Mouse (Mus musculus) mature B cell (primary cell): ENCODE measurements around the gene Gabrd.
"Not testable (repeated sequence)": the region's sequence is repeated elsewhere in the genome, so short reads cannot be mapped to it uniquely, and the experiment has no call there.

Experiments
- in situ Hi-C: fragments of 300-500 bp; cut with MboI; formaldehyde crosslinking; loops from 2 replicates; pipeline ENCODE4 v1.14.3; 2019

Gene Gabrd

DNA sequence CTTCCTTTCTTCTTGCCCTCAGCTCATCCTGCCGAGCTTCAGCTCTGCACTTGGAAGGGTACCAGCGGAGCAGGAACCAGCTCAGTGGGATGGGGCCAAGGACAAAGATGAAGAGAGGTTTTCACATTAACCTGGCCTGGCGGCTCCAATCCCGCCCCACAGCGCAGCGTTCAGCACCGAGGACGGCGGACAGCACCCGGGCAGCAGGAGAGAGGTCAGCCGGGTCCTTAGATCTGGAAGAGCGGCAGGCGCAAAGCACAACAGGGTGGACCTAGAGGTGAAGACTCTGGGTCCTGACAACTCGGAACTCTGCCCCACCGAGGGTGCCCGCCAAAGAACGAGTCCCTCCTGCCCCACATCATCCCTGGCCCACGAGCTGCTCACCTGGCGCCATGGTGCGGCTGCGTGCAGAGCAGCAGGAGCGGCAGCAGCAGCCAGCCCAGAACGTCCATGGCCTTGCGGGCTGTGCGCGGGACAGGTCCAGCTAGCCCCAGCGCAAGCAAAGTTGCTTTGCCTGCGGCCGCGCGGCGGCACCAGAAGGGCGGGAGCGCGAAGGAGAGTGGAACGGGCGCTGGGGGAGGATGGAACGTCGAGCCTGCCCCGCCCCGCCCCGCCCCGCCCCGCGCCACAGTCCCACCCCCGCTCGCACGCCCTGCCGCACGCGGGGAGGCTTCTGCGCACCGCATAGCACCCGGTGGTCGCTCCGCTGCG, at the start of gene Gabrd:
Gabrd (minus strand) TSS at position 602 of the 711 bp plus-strand sequence.
- in situ Hi-C loops = no loop called here

DNA sequence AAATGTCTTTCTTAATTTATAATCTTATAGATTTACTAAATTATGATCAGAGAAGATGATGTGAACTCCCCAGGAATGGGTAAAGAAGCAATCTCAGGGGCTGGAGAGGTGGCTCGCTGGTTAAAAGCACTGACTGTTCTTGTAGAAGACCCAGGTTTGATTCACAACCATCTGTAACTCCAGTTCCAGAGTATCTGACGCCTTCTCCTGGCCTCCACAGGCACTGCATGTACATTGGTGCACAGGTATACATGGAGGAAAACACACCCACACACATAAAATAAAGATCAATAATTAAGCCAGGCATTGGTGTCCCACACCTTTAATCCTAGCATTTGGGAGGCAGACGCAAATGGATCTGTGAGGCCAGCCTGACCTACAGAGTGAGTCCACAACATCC, 44.9 kb upstream of the Gabrd start:
- in situ Hi-C loops = no loop called here

DNA sequence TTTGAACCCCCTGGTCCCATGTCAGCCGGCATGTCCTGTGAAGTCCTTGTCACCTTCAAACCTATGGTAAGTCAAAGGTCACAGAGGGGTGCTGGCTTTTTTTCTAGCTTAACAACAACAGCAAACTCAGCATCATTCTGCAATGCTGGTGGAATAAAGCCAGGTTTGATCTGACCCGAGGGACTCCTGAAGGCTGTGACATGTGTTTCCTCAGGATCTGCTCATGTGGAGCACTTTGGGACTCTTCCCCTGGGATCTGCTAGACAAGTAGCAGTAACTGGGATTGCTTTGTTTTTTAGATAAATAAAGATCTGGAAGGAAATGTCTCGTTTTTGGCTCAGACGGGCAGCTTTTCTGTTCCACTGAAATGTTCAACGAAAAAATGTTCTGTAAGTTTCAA, 36.1 kb upstream of the Gabrd start:
- in situ Hi-C loops = no loop called here

DNA sequence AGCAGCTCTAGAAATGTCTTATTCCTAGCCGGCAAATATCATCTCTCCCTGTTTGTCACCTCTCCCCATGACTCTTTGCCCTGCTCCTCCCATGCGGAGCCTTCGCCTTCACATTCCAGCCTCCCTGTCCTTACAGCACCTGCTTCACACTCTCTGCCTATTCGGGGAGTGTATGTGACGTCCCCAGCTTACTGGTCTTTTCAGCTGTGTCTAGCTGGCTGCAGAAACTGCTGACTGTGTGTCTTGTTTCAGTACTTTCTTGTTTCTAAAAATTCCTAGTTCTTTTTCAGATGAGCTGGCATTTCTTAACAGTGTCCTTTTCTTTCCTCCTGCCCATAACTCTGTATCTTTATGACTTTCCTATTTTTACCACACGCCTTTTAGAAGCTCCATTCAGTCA, 34.4 kb upstream of the Gabrd start:
- in situ Hi-C loops = no loop called here

DNA sequence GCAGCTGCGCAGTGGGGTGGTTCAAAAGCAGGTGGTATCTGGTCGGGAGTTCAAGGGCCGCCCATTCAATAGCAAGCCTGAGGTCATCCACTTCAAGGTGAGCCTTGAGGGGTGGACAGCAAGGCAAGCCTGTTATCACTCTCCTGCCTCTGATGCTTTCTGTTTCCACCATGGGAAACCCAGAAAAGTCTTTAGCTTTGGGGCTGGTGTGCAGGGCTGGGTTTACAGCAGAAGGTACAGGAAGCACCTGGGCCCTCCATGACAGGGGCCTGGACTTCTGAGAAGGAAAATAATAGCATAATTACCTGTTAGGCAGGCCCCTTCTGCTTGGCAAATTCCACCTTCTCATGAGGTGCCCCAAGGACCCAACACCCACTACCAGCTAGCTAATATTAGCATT, 31.3 kb upstream of the Gabrd start:
- in situ Hi-C loops = no loop called here

DNA sequence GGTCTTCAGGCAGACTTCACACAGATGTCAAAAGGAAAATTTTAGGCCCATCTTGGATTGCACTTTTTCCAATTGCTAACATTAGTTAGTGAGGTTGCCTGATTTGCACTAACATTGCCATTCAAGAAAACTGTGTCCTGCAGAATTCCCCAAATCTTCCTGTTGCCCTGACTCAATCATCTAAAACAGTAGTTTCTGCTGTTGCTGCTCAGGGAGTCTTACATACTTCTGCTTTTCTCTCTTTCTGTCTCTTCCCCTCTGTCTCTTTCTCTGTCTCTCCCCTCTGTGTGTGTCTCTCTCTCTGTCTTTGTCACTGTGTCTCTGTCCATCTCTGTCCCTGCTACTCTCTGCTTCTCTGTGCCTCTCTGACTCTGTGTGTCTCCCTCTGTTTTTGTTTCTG, 30.5 kb upstream of the Gabrd start:
- in situ Hi-C loops = no loop called here

DNA sequence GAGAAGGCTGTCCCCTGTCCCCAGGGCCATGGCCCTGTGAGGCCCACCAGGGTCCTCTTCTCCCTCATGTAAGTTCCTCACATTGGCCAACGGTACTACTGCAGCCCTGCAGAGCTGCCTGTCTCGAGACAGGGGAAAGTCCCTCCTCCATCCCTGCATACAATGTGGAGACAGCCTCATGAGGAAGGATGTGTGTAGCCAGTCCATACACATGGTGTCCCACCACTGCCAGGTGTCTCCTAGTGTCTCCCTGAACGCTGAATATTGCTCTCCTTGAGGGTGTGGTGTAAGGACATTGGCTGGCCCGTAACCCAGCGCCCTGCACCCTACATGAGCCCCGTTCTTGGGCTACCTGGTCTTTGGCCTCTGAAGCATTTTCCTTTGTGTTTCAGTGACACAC, 28.4 kb upstream of the Gabrd start:
- in situ Hi-C loops = no loop called here

DNA sequence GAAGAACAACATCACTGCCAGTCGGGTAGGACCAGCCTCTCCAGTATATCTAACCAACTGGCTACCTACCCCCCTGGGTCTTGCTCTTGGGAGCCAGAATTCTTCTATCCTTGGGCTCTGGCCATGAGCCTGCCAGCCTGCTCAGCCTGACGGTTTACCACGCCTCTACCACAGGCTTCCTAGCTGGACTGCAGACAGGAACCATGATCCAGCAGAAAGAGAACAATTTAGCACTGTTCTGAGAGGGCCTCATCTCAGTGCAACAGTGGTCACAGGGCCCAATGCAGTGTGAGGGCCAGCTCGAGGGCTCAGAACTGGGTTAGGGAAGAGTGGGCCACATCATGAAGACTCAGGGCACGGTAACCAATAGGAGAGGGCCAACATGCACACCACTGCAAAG, 26.1 kb upstream of the Gabrd start:
- in situ Hi-C loops = no loop called here

DNA sequence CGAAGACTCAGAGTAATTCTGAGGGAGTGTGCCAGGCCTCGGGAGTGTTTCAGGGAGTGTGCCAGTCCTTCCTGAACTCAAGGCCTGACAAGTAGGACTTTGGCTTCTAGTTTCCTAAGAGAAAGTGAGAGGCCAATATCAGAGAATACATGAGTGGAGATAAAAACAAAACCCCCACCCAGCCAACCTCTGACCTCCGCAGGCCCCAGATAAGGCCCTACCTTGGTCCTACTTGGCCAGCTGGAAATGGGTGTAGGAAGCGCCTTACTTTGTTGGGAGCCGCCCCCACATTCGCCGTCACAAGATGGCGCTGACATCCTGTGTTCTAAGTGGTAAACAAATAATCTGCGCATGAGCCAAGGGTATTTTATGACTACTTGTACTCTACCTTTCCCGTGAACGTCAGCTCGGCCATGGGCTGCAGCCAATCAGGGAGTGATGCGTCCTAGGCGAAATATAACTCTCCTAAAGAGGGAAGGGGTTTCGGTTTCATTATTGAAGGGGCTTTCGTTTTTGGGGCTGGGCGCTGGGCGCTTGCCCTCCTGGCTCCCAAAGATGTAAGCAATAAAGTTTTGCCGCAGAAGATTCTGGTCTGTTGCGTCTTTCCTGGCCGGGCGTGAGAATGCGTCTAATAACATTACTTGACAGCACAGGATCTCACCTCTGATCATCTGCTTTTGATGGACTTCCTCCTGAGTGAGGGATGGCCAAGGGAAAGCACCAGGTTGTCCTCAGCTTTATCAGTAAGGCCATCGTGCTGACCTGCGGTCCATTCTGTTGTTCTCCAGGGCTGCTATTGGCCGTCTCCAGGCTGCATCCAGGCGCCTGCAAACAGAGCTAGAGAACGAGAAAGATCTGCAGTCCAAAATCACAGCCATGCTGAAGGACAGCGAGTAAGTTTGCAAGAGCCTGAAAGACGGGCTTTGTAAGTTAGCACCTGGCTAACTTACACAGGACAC, 23.8 kb upstream of the Gabrd start:
- in situ Hi-C loops = not testable (repeated sequence)

DNA sequence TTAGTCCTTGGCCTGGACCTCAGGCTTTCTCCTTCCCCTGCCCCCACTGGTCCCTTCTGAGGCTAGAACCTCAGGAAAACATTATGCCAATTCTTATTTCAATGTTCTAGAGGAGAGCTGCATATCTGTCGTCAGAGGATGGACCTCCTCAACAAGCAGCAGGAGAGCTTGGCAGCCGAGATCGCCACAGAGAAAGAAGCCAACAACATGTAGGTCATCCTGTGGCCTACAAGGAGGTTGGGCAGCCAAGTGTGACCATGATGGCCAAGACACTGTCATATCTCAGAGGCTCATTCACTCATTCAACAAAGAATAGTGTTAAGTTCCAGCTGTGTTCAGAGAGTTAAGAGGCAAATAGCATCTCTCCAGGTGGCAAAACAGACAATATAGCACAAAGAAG, 22.2 kb upstream of the Gabrd start:
- in situ Hi-C loops = no loop called here

DNA sequence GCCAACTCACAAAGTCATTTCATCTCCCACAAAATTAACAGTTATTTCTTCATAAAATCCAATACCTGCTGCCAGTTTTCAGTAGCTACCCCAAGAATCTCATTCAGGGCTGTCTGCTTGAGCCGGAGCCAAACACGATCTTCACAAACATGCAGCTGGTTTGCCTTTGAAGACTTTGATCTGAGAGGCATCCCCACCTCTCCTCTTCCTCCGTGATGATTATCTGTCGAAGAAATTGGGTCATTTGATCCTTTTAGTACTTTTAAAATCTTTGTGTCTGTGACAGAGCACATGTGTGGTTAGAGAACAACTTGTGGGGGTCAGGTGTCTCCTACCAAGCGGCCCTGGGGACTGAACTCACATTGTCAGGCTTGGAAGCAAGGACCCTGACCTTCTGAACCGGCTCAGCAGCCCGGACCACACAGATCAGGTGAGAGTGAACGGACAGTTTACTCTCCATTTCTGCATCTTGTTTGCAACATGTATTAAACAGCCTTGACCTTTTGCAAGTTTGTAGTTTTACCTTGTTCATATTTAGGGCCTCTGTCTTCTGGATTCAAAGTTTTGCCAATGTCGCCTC, 16.8 kb upstream of the Gabrd start:
- in situ Hi-C loops = no loop called here

DNA sequence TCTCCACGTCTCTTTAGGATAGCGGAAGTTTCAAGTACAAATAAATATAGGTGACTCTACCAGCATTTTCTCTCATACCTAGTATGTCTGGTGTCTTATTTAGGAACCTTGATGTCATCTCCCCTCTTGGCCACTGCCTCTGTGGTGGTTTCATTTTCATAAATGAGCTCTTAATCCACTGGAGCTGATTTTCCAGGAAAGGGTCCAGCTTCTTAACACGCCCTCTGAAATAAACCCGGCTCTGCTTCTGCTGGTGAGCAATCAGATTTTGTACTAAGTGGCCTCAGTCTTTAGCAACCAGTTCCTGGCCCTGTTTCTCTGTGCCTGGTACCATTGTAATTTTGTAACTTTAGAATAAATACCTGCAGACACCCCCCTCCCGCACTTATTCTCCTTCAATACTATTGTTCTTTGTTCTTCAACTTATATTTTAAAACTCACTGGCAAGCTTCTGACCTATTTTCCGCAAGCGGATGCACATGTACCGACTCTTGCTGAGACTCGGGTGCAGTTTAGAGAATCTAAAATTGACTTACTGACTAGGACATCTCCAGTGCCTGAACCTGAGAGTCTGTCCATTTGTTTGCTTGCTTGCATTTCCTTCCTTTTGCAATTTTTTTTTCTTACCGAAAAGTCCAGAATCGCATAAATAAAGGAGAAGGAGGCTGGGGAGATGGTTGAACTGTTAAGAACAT, 15.9 kb upstream of the Gabrd start:
- in situ Hi-C loops = no loop called here

DNA sequence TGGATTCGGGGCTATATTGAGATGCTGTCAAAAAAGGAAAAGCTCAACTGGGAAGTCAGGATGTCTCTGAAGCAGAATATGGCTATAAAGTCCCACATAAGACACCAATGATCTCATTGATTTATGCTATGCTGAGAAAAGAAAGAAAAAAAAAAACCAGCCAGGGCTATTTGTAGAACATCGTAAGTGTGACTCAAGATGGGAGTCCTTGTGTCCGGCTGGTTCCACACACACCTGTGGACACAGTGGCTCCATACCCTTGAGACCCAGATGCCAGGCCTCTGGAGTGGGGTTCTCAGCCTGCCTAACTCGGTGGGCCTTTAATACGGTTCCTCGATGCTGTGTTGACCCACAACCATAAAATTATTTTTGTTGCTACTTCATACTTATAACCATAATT, 14.2 kb upstream of the Gabrd start:
- in situ Hi-C loops = no loop called here

DNA sequence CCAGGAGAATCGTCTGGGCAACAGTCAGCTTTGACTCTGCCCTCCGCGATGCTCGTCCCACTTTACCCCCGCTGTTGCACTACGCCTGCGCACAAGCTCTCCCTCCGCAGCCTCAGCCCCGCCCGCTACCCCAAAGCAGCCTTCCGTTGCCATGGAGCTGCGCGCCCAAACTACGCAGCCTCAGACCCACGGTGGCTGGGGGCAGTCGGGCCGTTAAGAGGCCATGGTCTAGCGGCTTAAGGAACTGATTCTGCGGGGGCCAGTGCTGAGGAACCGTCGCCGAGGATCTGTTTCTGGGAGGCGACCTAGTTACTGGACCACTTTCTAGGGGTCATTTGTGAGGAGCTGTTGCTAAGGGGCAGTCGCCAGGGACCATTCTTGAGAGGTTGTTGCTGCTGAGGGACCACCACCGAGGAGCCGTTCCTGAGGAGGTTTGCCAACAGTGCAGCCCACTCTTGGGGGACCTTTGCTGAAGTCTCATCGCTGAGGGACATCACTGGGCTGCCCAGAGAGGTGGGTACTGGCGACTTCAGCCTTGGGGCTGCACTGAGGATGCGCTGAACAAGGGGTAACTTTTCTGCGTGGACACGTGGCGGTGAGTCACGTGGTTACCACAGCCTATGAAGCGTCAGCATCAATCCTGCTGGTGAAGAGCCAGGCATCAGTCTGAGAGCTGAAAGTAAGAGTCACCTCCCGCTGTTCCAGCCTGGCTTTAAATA, 11.3 kb upstream of the Gabrd start, which contains the start of gene Cfap74:
Cfap74 (plus strand) TSS at position 133 of the 719 bp plus-strand sequence.
- in situ Hi-C loops = no loop called here

DNA sequence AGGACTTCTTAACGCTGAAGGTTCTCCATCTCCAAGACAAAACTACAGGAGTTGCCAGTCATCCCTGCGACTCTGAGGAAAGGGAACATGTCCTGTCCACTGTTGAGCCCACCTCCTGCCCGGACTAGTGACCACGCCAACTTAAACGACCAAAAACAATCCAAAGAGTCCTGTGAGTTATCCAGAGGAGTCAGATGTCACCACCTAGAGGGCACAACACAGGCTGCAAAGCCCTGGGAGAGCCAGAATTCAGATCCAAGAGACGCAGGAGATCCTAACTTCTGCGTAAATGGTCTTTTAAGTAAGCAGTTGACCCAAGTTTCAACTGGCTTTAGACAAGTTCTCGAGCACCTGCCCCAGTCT, 10.8 kb upstream of the Gabrd start:
- in situ Hi-C loops = no loop called here

DNA sequence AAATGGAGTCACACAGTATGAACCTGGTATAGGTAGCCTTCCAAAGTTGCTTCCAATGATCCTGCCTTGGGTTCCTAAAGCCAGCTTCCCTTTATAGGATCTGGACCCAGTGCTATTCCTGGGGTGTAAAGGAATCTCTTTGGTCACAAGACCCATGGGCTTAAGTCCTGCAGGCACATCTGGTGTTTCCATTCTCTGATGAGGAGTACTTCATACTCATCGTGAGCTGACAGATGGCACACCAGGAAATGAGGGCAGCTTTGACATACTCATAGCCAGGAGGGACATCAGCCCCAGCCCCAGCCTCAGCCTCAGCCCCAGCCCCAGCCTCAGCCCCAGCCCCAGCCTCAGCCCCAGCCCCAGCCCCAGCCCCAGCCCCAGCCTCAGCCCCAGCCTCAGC, 4.6 kb upstream of the Gabrd start:
- in situ Hi-C loops = no loop called here

DNA sequence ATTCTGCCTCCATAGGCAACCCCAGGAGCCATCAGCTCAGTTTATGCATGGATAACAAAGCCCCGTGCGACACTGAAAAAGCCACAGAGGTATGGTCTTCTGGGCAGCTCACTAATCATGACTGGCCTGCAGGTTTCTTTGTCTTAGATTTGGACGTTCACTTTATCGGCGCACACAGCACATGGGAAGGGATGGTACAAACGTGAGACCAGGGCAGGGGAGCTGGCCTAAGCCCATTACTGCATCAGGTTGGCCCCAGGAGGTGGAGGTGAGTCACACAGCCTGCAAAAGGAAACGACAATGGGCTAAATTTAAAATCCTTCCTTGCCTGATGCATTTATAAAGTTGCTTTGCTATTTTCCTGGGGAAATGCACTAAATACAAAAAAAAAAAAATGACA, 3.2 kb upstream of the Gabrd start:
- in situ Hi-C loops = no loop called here

DNA sequence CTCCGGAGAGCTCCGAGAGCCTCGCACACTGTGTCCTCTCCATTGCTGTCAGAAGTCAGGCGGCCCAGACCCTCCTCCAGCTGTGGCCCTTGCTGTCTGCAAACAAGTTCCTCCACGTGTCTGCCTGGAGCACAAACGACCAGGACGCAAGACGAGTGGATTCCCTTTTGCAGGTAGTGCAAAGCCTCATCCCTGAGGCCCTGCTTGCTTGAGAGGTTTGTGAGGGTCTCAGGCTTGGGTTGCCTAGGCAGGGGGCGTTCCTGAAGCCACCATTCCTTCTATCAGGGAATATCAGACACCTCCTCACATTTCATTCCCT, 269 bp upstream of the Gabrd start:
- in situ Hi-C loops = no loop called here

DNA sequence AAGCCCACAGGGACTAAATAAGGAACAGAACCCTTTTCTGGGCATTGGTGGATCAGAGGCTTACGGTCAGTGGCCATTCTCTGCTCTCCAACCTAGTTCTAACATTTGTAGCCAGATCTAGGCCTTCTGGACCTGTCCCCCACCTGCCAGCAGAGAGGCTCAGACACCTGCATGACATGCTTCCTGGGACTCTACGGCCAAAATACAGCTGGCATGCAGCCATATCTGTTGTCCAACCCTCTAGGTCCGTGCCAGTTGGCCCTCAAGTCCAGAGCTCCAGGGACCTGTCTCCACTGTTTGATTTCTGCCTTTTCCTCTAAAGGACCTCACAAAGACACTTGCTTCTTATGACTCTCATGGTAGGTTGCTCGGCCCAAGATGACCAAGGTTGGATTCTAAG, 1.2 kb downstream of the Gabrd start:
- in situ Hi-C loops = no loop called here

DNA sequence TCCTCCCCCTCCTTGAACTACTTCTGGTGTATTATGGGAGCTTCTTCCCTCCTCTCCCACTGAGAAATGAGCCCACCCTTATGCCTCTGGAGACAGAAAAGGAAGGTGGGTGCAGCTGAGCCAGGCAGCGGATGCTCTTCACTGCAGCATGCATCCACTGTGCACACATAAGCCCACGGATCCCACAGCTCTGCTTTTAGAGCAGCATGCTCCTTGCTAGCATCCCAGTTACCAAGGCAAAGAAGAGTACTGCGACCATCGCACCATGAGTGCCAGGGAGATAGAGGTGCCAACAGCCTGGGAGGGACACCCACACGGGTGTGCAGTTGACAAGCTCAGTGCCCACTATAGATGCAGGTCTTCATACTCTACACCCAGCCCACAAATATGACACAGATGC, 2.4 kb downstream of the Gabrd start:
- in situ Hi-C loops = no loop called here

DNA sequence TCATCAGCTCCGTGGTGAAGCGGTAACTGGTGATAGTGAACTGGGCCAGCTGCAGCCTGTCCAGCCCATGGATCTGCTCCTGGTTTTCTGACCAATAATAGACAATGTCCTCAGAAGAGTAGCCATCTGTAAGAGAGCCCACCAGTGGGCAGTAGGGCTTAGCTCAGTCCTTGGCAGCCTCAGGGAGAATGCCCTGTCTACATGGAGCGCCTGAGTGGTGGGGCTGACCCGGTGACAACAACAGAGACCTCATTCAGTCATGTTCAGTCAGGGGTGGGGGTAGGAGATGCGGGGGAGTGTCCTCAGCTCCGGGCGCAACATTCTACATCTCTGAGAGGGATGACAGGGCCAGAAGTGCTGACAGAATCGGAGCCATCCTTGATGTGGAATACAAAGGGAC, 10.7 kb downstream of the Gabrd start:
- in situ Hi-C loops = no loop called here

DNA sequence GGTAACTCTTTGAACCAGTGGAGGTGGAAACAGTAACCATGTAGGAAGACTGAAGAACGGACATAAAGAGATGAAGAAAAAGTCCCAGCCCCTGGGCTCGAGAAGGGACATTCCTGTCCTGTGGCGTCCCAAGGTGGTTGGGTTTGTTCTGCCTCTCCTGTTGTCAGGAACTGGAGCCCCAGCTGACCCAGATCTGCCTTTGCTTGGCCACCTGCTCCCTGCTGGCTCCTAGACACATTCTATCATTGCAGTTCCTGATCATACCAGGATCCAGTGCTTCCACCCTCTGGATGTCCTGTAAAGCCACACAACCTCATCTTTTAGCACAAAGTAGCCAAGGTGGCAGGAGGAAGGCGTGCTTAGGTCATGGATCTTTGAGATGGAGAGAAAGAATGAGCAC, 14.6 kb downstream of the Gabrd start:
- in situ Hi-C loops = no loop called here
